Mouse (Mus musculus) liver, adult 2 months (tissue): ENCODE measurements around the gene Nnmt.

ENCODE experiments used
- CTCF ChIP-seq: fragments of 200-500 bp; IDR thresholded peaks from 2 replicates; pipeline ENCODE4 v1.5.1; 2011; ENCODE audit warnings: low read depth, low read length, control low read depth
- POLR2A ChIP-seq: fragments of 200-500 bp; IDR thresholded peaks from 2 replicates; pipeline ENCODE4 v1.6.1; 2011; ENCODE audit warnings: low read length, control low read depth; ENCODE audit not compliant: insufficient read depth; ENCODE audit errors: extremely low read depth

GRCm38 (mm10) chr9:48617511-48618010, 12.6 kb upstream of the Nnmt start:
- TF ChIP-seq CTCF (no peak), POLR2A (no peak)
